Mouse (Mus musculus): Measurements from ENCODE around the gene Rita1. TPM values are rescaled to one million over a fixed set of nuclear protein-coding genes. Genes with fewer than 3 reads are reported as not detected.
A peak's percentile ranks its signal among the peaks of the same experiment; 100 is the strongest.

The Rita1 gene
- polyA plus RNA-seq, 1 experiment = 12.9 TPM

DNA sequence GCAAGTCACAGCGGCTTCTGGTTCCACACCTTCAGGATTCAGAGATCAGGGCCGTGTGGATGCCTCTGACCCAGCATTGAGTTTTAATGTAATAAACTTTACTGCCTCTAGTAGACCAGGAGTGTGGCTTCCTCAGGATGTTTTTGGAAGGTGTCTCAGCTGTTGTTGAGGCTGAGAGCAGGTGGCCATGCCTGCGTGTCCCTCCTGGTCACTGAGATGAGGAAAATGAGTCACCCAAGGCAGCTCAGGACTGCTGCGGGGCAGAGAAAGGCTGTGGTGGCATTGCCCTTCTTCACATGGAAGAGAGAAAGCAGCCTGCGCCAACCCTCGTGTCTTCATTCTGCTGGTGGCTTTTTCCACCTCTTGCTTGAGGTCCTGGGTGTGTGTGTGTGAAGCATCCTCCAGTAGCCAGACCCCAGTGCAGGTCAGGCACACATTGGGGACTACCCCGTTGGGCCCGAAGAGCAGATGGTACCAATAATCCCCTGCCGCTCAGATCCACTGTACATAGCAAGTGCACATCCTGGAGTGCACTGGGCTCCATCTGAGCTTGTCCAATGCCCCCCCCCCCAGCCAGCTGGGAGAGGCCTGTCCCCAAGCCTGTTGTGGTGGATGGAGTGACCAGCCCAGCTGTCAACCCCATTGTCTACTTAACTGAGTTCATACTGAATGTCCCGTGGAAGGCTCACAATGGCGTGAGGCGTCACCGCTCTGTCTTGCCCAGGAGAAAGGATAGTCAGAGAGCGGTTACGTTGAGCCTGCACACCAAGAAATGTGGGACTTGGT is 15.3 kb upstream of the Rita1 start:
- no peak for DNase-seq (ENCODE audit: low spot score)

DNA sequence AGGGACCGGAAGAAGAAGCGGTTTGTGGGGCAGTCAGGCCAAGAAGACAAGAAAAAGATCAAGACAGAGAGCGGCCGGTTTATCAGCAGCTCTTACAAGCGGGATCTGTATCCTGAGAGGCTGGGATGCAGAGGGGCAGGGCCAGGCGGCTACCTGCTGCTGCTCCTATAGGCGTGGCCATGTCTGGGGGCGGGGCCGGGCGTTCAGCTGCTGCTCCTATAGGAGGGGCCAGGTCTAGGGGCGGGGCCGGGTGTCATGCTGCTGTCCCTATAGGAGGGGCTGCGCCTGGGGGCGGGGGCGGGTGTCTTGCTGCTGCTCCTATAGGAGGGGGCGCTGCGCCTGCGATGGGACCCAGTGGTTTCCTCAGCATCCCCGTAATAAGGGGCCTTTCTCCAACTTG is 14.0 kb upstream of the Rita1 start:
- no peak for DNase-seq (ENCODE audit: low spot score)

DNA sequence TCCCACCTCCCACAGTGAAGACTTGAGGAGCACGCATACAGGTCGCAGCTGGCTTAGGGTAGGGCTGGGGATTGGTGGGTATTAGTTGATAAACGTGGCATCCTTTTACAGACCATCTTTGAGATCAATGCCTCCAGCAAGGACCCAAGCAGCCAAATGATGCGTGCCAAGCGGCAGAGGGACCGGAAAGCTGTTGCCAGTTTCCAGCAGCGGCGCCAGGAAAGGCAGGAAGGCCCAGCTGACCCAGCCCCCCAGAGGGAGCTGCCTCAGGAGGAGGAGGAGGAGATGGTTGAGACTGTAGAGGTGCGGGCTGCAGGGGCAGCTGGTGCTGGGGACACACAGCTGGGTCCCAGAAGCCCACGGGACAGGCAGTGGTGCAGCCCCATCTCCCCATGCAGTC is 12.0 kb upstream of the Rita1 start:
- DNase-seq (ENCODE audit: low spot score) = no peak

DNA sequence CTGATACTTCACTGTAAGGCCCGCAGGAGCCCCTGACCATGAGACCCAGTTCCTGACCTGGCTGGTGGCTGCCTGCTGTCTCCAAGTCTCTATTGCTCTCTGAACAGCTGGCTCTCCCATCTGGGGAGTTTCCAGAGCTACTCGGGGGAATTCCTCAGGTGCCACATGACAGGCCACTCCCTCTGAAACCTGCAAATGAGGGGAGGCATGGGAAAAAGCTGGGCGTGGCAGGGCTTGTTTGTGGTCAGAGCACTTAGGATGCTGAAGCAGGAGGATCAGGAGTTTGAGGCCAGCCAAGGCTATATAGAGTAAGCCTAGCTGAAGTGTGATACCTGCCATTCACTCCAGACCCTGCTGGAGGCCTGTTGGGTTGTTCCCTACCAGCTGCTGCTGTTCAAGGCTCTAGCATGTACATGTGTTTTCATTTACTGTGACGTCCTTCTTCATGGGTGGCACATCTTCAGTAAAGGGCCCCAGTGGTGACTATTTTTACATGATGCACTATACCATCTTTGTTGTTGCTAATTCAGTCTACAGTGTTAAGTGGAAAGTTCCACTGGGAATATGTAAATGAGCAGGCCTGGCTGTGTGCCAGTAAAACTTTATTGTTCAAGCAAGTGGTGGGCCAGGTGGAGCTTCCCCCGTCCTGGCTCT is 9.9 kb upstream of the Rita1 start:
- DNase-seq (ENCODE audit: low spot score) = no peak

DNA sequence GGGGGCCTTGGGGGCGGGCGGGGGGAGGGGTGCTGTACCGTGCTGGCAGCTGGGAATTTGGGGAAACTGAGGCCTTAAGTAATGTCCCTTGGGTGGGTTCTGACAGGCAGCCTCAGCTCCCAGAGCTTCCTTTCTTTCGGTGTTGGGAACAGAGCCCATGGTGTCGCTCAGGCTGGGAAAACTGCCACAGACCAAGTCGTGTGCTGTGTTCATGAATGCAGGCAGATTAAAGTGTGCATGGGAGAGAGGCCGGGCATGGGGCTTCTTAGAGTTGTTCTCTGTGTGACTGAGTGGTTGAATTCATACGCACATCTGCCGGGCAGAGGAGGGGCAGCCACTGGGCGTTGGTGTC is 9.4 kb upstream of the Rita1 start:
- no peak for DNase-seq (ENCODE audit: low spot score)

DNA sequence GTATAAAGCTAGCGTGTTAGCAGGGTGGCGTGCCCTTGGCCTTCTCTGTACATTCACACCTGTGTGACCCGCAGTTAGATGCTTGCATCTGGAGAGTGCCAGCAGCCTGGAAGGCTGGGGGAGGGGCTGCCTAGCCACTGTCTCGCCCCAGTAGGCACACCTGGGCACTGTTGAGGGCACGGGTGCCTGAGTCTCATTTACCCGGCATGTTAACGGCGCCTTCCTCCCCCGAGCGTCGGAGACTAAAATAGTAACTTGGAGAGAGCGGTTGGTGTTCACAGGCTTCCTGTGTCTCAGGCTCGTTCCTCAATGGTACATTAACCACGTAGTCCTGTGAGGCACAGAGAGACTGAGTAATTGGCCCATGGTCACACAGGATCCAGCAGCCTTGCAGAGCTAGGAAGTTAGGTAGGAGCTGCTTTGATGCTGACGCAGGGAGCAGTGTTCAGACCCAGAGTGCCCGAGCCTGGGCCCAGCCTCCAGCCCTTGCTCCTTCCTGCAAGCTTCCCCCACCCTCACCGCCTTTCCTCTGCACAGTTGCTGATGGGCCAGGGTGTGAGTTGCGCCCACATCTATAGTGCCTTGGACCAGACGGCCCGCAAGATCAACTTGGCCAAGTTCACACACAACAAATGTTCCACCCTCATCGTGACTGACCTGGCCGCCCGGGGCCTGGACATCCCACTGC is 8.8 kb upstream of the Rita1 start:
- no peak for DNase-seq (ENCODE audit: low spot score)

DNA sequence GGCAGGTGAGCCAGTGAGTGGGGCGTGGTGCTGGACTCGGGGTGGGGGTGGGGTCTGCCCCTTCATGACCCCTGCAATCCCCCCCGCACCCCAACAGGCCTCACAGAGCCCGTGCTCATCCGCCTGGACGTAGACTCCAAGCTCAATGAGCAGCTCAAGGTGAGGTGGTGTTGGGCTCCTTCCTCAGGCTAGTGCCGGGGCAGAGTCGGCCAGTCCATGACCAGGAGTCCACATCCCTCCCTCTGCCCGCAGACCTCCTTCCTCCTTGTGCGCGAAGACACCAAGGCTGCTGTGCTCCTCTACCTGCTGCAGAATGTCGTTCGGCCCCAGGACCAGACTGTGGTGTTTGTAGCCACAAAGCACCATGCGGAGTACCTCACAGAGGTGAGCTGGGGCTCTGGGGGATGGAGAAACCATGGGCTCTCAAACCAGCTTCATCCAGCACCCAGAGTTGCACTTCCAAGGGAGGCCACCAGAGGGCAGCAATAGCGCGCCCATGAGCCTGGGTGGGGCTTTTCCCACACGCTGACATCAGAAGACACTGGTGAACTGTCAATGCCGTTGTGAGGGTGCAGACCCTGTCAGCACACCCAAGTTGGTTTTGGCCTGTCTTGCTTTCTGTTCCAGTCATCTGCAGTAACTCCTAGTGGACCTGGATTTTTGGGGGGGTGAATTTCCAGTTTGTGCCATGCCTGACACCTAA is 8.1 kb upstream of the Rita1 start:
- peak; percentile 64 for DNase-seq (ENCODE audit: low spot score)

DNA sequence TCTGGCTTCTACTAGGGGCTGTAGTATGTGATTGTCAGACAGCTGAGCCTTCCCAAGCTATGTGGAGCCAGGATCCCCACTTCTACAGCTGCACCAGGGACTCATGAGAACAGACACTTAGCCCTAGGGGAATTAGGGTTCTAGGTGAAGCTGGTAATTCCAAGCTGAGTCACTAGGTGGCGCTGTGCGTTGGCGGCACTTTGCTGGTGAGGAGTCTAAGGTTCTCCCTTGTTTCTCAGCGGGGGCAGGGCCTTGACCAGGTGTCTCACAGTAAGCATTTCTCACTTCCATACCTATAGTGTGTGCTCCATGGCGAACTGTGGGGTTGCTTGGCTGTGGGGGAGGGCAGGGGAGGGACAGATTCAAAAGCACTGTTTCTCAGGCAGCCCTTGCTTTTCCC is 6.8 kb upstream of the Rita1 start:
- DNase-seq (ENCODE audit: low spot score) = no peak

DNA sequence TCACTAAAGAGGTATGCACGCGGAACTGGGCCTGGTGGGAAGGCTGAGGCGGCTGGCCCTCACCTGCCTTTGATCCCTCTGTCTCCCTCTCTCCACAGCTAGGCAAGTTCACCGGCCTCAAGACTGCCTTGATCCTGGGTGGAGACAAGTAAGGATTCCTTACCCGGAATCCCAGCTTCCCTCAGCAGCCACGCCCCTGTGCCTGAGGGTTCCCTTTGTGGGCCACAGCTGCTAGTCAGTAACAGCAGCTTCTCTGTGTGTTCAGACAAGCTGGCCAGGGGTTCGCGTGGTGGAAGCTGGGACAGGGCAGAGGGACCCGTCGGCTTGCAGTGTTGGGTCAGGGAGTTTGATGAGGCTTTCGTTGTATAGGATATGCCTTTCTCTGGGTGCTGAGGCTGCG is 6.4 kb upstream of the Rita1 start:
- no peak for DNase-seq (ENCODE audit: low spot score)

DNA sequence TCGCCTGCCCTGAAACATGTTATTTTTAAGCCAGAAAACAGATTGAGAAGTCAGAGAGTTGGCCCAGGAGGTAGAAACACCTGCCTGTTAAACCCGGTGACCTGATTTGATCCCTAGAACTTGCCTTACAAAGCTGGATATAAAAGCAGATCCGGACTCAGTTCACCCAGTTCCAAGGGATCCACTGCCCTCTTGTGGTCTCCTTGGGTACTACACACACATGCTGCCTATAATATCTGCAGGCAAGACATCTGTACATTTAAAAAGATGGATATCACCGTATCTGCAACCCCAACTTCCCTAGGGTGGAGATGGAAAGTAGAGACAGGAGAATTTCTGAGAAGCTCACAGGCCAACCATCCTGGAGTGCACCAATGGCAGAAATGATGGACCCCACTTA is 3.5 kb upstream of the Rita1 start:
- no peak for DNase-seq (ENCODE audit: low spot score)

DNA sequence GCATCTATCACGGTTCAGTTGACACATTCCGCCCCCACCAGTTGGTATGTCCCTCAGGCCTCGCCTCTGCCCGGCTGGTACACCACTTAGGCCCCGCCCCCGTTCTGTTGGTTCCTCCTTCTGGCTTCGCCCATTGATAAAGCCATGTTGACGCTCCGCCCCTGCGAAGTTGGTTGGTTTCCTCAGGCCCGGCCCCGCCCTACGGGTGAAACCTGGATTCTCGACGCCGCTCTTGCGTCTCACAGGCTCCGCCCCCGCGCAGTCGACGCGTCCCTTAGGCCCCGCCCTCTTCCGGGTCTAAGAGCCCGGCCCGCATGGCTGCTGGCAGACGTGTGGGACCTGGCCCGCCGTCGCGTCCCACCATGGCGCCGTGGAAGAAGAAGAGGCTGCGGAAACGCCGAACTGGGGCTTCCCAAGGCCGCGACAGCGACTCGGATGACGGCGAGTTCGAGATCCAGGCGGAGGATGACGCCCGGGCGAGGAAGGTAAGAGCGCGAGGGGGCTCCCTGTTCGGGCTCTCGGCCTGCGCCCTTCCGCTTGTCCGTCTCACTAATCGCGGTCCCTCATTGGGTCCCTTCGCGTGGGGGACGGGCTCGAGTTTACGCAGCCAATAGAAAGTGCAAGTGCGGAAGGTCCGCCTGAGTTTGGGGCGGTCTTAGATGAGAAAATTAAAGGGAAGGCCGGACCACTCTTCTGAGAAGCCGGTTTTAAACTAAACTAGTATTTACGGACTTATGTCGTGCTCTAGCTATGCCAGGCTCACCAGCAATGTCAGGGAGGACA is 624 bp upstream of the Rita1 start:
- peak; percentile 99 for DNase-seq (ENCODE audit: low spot score)

DNA sequence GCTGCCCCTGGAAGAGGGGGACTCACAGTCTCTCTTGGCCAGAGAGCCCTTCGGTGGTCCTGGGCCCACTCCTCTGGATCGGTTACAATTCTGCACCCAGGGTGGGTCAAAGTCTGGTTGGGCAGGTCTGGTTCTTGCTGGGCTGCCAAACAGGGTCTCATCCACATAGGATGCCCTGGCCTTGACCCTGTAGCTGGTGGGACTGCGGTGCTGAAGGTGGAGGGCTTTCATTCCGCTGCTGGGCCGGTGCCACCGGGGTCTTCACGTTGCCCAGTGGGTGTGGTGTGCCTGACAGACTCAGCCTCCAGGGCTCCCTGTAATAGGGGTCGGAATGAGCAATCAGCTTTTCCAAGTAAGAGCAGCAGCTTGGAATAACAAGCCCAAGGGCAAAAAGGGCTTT is 973 bp downstream of the Rita1 start:
- no peak for DNase-seq (ENCODE audit: low spot score)

DNA sequence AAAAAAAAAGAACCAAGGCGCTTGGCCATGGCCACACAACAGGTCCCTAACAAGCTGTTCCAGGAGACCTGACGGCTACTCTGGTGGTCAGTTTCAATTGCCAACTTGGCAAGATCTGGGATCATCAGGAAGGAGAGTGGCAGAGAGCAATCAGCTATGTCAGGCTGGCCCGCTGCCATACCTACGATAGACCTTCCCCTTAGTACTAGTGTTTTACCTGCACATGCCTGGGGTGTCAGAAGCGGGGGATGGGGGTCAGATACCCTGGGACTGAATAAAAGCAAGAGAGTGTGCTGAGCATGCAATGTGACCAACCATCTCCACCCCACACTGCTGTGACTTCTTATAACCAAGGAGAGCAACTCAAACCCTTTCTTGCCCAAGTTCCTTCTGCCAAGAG is 1.5 kb downstream of the Rita1 start:
- no peak for DNase-seq (ENCODE audit: low spot score)

DNA sequence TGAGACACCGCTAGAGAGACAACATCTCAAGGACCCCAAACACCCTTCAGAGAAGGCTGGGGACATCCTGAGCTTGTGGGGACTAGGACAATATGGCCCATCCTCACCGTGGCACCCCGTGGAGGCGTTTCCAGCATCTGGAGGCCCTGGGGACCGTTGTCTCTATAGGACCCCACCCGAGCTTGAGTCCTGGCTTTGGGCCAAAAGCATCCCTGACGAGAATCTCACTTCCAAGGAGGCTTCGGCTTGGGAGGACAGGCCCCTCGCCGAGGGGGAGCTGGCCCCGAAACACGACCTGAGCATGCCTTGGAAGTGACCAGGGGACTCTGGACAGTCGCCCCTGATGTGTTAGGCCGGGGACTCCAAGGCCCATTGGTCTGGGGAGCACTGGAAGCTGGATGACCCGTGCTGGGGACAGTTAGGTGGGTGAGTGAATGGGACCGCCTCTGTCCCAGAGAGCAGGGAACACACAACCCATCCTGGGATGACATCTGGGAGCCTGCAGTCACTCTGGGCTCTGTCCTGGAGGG is 3.1 kb downstream of the Rita1 start:
- no peak for DNase-seq (ENCODE audit: low spot score)

DNA sequence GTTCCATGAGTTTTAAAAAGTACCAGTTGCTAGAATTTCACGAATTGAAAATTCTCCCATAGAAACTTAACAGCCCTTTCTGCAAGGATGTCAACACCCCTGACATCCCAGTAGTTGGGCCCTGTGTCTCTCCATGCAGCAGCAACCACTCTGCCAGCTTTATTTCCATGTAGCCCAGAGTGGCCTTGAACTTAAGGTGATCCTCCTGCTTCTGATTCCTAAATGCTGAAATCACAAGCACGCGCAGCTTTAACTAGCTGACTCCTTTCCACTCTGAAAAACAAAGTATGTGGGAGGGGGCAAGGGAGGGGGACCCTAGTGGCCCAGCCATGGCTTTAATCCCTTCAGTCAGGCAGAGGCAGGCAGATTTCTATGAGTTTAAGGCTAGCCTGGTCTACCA is 5.1 kb downstream of the Rita1 start:
- DNase-seq (ENCODE audit: low spot score) = no peak

DNA sequence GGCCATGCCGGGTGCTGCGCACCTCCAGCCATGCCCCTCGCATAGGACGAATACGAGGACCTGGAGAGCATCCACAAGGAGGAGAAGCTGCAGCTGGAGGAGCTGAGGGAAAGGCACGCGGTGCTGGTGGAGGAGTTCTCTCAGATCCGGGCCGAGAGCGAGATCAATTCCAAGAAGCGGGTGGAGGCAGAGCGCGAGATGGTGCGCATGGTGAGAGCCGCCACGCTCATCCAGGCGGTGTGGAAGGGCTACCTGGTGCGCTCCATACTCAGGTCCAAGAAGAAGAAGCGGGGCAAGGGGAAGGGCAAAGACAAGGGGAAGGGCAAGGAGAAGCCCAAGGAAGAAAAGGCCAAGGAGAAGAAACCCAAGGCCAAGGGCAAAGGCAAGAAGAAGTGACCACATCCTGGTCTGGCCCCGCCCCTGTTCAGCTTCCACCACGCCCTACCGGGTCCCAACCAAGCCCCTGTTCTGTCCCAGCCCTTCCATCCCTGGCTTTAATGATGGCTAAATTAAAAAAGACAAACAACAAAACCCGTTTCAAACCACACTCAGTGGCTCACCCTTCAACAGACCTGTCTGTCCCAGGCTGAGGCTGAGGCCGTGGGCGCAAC is 5.7 kb downstream of the Rita1 start:
- no peak for DNase-seq (ENCODE audit: low spot score)

DNA sequence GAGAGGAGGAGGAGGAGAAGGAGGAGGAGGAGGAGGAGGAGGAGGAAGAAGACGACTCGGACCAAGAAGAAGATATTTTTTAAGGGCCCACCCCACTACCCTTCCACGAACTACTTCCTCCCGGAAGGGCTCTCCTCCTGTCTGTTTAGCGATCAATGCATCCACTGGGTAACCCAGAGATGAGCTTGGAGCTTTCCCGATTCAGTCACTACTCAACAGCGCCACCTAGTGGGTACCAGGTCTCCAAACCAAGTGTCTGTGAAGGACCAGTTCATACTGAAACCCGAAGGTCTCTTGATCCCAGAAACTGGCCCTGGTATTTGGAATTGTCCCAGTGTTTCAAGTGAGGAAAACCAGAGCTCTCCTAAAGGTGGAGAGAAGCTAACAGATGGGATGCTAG is 6.7 kb downstream of the Rita1 start:
- DNase-seq (ENCODE audit: low spot score) = no peak

DNA sequence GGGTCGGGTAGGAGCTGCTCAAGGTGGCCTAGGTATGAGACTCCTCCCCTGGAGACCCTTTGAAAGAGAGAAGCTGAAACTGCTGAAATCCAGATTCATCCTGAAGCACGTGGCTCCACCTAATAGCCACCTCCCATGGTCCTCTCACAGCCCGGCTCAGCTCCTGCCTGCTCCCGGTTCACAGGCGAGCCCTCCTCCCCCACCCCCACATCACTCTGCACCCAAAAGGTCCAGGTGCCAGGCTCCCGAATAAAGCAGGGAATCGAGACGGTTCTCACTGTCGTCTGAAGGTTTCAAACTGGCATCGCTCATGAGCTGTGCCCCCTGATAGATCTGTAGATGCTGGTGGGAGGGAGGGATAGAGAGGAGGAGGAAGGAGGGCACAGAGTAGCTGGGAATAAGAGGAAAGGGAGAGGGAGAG is 7.1 kb downstream of the Rita1 start:
- no peak for DNase-seq (ENCODE audit: low spot score)

DNA sequence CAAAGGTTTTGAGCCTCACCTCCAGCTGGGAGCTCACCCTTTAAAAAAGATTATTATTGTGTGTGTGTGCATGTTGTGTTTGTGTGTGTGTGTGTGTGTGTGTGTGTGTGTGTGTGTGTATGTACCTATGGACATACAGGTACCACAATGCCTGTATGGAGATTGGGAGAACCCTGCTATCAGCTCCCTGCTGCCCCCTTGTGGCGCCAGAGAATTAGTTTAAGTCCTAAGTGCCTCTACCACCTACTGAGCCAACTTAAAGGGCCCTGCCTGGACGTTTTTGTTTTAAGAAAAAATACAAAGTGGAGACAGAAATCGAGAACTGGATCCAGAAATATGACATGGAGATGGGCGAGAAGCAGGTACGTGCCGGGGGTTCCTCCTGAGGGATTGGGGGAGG is 7.5 kb downstream of the Rita1 start:
- DNase-seq (ENCODE audit: low spot score) = peak; percentile 63

DNA sequence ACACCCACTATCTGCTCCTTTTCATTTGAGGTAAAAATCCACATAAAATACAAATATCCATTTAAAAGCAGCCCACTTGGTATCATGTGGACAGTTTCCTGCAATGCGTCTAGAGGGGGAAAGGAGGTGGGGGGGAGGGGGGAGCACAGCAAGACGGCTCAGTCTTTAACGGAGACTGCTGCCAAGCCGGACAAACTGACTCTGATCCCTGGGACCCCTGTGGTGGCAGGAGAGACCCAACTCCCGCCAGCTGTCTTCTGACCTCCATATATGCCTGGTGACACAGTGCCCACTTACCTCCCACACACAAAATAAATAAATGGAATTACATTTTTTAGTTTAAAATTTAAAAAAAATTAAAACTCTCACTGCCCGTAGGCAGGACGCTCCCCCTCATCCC is 8.9 kb downstream of the Rita1 start:
- DNase-seq (ENCODE audit: low spot score) = no peak

DNA sequence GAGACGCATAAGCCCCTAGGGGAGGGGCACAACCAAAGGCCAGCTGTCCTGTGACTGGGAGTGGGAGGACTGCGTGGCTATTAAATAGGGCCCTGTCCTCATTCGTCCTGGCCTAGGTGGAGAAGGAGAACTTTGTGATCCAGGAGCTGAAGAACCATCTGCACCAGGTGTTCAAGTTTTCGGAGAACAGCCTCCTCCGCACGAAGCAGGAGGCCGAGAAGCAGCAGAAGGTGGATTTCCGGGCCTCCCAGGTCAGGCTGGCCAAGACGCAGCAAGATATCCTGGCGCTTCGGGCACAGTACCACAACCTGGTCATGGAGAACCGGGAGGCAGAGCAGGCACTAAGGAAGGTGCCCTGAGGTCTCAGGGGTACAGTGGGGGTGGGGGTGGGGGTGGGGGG is 10.2 kb downstream of the Rita1 start:
- no peak for DNase-seq (ENCODE audit: low spot score)

Measured in urinary bladder, adult 2 months (tissue).